Mouse (Mus musculus) cortical plate, adult 2 months (tissue): ENCODE measurements around the gene Qrfp. TPM values are rescaled to one million over a fixed set of nuclear protein-coding genes. Genes with fewer than 3 reads are reported as not detected.

Experiments used
- H3K27ac ChIP-seq: fragments of 200-500 bp; 2 replicates; pipeline ENCODE4 v1.5.1; 2012; ENCODE audit warnings: low read length, control low read depth, inconsistent platforms; ENCODE audit not compliant: insufficient read depth
- H3K4me1 ChIP-seq: fragments of 200-500 bp; 2 replicates; pipeline ENCODE4 v1.6.1; 2011; ENCODE audit warnings: low read length; ENCODE audit not compliant: control insufficient read depth, insufficient read depth
- H3K4me3 ChIP-seq: fragments of 200-500 bp; 2 replicates; pipeline ENCODE4 v1.5.1; 2011; ENCODE audit warnings: mild to moderate bottlenecking, low read length, control low read depth; ENCODE audit not compliant: insufficient read depth
- CTCF ChIP-seq: fragments of 200-500 bp; IDR thresholded peaks from 2 replicates; pipeline ENCODE4 v1.5.1; 2011; ENCODE audit warnings: mild to moderate bottlenecking, control low read depth, low read length; ENCODE audit not compliant: insufficient read depth; ENCODE audit errors: extremely low read depth
- POLR2A ChIP-seq: fragments of 200-500 bp; IDR thresholded peaks from 2 replicates; pipeline ENCODE4 v1.6.1; 2011; ENCODE audit warnings: mild to moderate bottlenecking, low read length, control low read depth; ENCODE audit not compliant: insufficient read depth; ENCODE audit errors: extremely low read depth
- polyA plus RNA-seq: library from polyadenylated mRNA; depleted of rRNA; stranded (reverse); fragments of >200 nt; gene quantifications from 2 replicates; pipeline ENCODE4 v1.2.3, GENCODE M21; 2012

Gene Qrfp
- polyA plus RNA-seq, 1 experiment, result not detected

GRCm38 (mm10) chr2:31815367-31815766 lies 5.0 kb upstream of the Qrfp start:
- Histone ChIP-seq H3K27ac (no peak overlapping the region), H3K4me1 (no peaks in the 10 kb centered on the region)

GRCm38 (mm10) chr2:31814699-31815098 lies 4.3 kb upstream of the Qrfp start:
- no peaks in the 10 kb centered on the region for H3K4me1 ChIP-seq
- no peak overlapping the region for H3K4me3 ChIP-seq
- no peak for TF ChIP-seq POLR2A
- no peak for TF ChIP-seq CTCF
- no peak overlapping the region for H3K27ac ChIP-seq

More at GRCm38 (mm10) chr2:31815367-31815766, 5.0 kb upstream of the Qrfp start:
- no peak overlapping the region for H3K4me3 ChIP-seq
- no peak for TF ChIP-seq POLR2A
- TF ChIP-seq CTCF, result peak; percentile 69

GRCm38 (mm10) chr2:31813641-31814040 lies 3.3 kb upstream of the Qrfp start:
- H3K4me3 ChIP-seq, result no peak overlapping the region

GRCm38 (mm10) chr2:31811086-31811958 lies 942 bp upstream of the Qrfp start:
- TF ChIP-seq CTCF (no peak), POLR2A (no peak)
- H3K4me3 ChIP-seq, result no peak overlapping the region
- no peaks in the 10 kb centered on the region for H3K4me1 ChIP-seq
- H3K27ac ChIP-seq, result no peak overlapping the region

More at GRCm38 (mm10) chr2:31813641-31814040, 3.3 kb upstream of the Qrfp start:
- Histone ChIP-seq H3K27ac (no peak overlapping the region), H3K4me1 (no peaks in the 10 kb centered on the region)
- TF ChIP-seq POLR2A (no peak), CTCF (no peak)

- Histone ChIP-seq H3K27ac (no peak overlapping the region), H3K4me1 (no peaks in the 10 kb centered on the region), H3K4me3 (no peak overlapping the region)
- no peak for TF ChIP-seq CTCF
- no peak for TF ChIP-seq POLR2A
These were observed 1.0 kb downstream of the Qrfp start for GRCm38 (mm10) chr2:31809358-31809740.

GRCm38 (mm10) chr2:31808410-31809357 lies 1.7 kb downstream of the Qrfp start:
- no peak overlapping the region for H3K27ac ChIP-seq
- TF ChIP-seq POLR2A, result no peak
- H3K4me1 ChIP-seq, result no peaks in the 10 kb centered on the region
- H3K4me3 ChIP-seq, result no peak overlapping the region

- Histone ChIP-seq H3K4me3 (no peak overlapping the region), H3K27ac (no peak overlapping the region), H3K4me1 (no peaks in the 10 kb centered on the region)
- TF ChIP-seq CTCF, result no peak
- TF ChIP-seq POLR2A, result no peak
These were observed 3.6 kb downstream of the Qrfp start for GRCm38 (mm10) chr2:31806639-31807382.

- H3K27ac ChIP-seq, result no peak overlapping the region
- H3K4me1 ChIP-seq, result no peaks in the 10 kb centered on the region
- H3K4me3 ChIP-seq, result no peak overlapping the region
- TF ChIP-seq POLR2A, result no peak
- no peak for TF ChIP-seq CTCF
These were observed 6.9 kb downstream of the Qrfp start for GRCm38 (mm10) chr2:31803480-31803879.

- no peak for TF ChIP-seq POLR2A
- no peak for TF ChIP-seq CTCF
- H3K4me3 ChIP-seq, result no peak overlapping the region
- H3K4me1 ChIP-seq, result no peaks in the 10 kb centered on the region
- H3K27ac ChIP-seq, result no peak overlapping the region
These were observed 7.6 kb downstream of the Qrfp start for GRCm38 (mm10) chr2:31802811-31803210.

- TF ChIP-seq POLR2A (no peak), CTCF (no peak)
- no peak overlapping the region for H3K27ac ChIP-seq
- H3K4me1 ChIP-seq, result no peaks in the 10 kb centered on the region
- H3K4me3 ChIP-seq, result no peak overlapping the region
These were observed 9.0 kb downstream of the Qrfp start for GRCm38 (mm10) chr2:31801416-31801815.
